Mouse (Mus musculus): ENCODE data around the gene Phlda3.
A peak's percentile ranks its signal among the peaks of the same experiment; 100 is the strongest.

Phlda3 gene

DNA sequence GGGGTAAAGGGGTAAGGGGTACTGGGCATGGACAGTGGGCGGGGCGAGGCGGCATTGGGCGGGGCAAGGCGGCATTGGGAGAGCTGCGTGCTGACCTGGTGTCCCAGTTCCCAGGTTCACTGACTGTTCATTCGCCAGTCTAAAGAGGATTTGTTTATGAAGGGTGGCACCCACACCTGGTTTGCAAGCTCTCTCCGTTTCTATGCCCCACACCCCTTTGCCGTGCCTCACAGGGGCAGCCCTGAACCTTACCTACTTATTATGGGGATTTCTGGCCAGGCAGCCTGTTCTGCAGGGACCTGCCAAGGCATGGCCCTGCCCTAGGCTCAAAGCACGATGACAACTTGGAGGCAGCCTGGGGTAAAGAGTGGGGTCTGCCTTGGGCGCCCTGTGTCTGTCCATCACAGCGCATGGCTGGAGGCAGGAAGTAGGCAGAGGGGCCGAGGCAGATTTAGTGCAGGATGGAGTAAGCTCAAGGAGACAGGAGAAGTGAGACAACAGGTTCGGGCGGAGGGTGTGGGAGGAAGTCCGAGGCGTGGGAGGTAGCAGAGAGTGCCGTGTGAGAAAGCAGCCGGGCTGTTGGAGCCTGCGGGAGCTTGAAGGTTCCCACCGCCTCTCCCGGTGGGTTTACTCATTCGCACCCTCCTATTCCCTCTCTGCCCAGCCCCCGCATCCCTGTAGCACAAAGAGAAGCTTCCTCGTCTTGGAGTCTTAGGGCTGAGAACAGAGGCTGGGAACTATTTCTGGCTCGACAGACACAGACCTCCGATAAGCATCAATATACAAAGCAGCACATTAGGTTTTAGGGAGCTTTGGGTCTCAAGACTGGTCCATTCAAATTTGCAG is 27.7 kb downstream of the Phlda3 start:
- peak; percentile 63 for DNase-seq (ENCODE audit: low read depth, low spot score)

DNA sequence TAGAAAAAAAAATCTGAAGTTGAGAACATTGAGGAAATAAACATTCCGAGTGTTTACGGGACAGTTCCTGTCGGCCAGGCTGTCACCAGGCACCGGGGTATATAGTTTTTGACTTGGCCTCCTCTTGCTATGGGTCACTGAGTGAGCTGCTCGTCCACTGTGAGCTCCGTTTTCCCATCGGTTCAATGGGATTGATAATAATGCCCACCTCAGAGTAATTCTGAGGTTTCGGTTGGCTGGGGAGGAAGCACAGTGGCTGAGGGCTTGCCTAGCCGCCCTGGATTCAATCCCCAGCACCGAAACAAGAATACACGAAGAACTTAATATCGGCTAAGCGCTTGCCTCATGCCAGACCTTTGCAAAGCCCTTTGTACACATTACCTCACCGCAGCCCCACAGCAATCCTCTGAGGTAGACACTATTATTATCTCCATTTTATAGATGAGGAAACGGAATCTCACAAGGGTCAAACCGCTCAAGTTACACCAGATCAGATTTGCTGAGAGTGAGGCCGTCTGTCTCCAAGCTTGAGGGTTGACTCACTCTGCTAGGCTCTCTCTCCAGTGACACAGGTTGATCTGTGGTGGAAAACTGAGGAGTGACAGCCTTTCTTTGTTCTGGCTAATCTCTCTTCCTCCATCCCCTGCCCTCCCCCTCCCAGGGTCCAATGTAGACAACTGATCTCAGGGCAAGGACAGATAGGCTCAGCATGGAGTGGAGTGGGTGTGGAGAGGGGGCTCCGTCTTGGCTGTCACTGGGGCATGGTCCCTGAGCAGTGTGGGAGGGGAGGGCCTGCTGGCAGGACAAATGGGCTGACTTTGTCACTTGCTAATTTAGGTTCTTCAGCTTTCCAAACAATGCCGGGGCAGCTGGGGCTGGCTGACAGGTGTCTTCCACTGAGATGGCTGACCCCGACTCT is 28.6 kb downstream of the Phlda3 start:
- no peak for DNase-seq (ENCODE audit: low read depth, low spot score)

DNA sequence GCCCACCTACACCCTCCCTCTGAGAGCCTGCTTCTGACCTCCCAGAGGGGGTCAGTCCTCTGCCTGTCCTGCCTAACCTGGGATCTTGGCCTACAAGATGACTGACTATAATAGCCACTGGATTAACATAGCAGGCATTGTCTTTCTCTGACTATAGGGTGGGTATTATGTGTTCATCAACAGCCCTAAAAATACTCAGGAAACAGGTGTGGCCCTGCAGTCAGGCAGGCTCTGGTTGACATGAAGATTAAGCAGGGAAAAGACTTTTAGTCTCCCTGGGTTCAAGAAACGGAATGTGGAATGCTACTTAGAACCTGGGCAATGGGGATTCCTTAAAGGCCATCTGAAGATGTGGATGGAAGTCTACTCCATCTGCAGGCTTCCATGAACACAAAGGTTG is 32.6 kb downstream of the Phlda3 start:
- DNase-seq (ENCODE audit: low read depth, low spot score): no peak

DNA sequence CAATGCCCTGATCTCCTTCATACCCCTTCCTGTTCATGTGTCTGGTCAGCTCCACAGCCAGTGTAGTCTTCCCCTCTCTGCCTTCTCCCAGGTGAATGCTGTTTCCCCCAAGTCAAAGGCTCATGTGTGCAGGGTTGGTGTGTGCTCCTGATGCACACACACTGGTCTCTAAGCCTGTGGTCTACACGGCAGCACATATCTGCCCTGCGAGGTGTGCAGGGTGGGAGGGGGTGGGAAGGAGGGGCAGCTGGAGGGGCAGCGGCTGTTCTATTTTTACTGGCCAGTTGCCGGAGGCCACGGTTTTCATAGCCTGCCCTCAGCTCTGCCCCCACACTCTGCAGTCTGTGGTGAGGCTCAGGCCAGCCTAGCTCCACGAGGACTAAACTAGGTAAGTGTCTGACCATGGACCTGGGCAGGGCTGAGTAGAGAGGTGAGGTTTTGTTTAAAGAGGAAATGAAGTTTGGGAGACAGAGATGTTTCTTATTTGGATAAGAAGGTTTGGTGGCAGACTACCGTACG is 33.2 kb downstream of the Phlda3 start:
- no peak for DNase-seq (ENCODE audit: low read depth, low spot score)

DNA sequence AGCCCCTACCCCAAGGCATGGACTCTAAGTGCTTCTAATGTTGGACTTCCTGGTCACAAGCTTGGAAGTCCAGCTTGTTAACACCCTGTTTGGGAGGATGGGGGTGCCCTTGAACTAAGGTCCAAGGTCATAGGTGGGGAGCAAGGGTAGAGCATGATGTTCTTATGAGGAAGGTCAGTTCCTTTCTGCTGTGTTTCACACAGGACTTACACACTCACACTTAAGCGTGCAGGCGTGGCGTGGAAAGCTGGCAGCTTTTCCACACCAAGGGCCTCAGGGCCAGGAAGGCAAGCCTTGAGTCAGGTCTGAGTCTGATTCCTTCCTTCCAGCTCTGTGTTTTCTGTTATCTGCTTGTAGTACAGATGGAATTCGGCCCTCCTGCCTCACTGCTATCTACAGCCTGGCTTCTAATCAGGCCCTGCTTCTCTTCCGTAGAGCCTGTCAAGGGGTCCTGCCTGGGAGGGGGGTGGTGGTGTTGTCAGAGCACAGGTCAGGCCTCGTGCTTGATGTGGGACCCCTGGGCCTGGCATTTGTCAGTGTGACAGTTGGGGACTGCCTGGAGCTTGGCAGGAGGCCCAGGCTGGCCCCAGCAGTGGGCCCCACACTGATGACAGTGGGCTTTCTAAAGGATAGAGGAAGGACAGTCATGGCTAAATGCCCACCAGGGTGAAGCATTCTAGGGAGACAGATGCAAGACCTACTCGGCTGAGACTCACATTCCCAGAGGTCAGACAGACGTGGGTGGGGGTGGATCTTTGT is 34.5 kb downstream of the Phlda3 start:
- DNase-seq (ENCODE audit: low read depth, low spot score): no peak

DNA sequence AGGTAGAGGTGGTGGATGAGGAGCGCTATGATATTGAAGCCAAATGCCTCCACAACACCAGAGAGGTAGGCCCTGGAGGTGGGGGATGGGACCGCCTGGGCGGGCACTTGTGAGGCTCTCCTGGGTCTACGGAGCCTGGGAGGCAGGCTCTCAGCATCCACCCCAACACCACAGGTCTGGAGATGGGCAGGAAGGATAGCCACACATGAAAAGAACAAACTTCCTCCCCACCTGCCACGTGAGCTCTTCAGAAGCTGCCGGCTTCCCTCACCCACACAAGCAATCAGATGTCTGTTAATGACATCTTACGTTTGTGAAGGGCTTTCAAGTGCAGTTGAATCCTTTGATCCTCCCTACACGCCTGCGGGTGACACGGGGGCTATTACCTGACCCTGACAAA is 41.6 kb downstream of the Phlda3 start:
- DNase-seq (ENCODE audit: low read depth, low spot score): peak; percentile 76

DNA sequence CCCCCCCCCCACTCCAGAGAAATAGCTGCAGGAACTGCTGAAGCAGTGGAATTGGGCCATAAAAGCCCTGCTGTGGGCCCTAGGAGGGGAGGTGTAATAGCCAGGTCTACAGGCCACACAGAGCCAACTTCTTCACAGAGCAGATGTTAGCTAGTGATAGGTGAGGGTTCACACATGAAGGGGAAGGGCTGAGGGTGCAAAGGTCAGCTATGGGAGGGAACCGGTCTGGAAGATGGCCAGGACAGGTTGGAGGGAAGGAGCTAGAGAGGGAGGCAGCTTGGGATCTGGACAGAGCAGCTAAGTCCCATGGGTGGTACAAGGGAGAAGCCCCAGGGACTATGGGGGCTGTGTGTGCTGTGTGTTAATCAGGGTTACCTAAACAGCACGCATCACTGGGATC is 44.3 kb downstream of the Phlda3 start:
- DNase-seq (ENCODE audit: low read depth, low spot score): no peak

DNA sequence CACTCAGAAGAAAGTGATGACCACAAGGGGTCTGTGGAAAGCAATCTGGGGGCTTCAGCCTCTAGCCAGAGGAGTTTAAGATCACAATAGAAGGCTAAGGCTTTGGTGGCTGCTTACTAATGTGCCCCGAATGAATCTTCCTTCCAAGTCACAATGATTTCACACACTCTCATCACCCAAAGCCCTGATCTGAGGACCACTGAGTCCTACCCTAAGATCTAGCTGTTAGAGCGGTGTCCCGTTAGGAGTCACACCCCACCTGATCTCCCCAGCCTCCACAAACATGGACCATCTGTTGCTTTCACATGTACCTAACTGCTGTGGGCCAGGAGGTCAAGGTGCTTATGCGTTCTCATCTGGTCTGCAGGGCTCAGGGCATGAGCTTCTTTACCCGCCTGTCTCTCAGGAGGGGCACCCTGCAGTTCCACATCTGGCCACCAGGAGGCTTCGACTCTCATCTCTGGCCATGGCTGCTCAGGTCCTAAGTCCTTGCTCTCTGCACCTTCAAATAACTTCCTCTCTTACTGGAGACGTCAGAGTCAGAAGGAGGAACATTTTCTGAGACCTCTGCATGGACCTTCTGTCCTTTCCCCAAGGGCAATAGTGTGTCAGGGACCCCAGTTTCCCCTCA is 45.2 kb downstream of the Phlda3 start:
- peak; percentile 89 for DNase-seq (ENCODE audit: low read depth, low spot score)

DNA sequence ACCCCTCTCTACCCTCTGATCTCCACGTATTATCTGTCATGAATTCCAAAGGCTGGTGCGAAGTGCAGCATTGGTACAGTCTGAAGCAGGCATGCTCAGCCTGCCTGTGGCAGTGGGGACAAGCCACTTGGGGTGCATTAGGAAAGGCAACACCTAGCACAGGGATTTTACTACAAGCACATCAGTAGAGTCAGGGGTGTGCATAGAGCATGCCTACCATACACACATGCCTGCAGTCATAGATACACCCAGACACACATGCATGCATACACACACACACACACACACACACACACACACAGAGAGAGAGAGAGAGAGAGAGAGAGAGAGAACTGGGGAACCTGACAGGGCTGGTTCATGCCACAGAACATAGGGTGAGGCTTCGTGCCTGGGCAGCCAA is 46.3 kb downstream of the Phlda3 start:
- DNase-seq (ENCODE audit: low read depth, low spot score): no peak

DNA sequence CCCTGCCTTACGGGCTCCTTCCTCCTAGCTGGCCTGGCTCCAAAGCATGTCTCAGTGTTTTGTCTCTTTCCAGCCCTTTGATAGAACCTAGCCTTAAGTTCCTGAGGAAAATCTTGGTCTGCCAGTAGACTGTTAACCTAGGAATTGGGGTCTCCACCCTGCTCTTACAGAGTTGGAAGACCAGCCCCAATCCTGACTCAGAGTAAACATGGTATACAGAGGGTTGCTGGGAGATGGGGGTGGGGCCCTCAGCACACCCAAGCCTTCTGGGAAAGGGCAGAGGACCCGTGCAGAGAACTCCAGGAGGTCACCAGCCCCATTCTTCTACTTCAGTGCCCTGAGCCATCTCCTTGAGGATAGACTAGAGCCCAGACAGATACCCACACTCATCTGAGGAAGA is 46.7 kb downstream of the Phlda3 start:
- no peak for DNase-seq (ENCODE audit: low read depth, low spot score)

DNA sequence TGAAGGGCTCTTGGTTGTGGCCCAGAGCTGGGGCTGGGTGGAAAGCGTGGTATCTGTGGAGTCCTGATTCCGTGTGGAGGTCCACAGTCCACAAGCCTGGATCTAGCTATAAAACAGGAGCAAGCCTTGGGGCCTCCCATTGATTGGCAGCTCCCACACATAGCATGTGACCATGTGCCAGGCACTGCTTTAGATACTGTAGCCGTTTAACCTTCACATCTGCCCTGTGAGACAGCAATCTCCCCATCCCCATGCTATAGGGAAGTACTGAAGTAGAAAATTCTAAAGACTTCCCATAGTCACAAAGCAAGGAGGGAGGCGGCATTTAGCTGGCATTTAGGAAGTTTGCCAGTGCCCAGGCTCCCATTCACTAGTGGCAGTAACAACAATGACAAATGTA is 47.2 kb downstream of the Phlda3 start:
- no peak for DNase-seq (ENCODE audit: low read depth, low spot score)

DNA sequence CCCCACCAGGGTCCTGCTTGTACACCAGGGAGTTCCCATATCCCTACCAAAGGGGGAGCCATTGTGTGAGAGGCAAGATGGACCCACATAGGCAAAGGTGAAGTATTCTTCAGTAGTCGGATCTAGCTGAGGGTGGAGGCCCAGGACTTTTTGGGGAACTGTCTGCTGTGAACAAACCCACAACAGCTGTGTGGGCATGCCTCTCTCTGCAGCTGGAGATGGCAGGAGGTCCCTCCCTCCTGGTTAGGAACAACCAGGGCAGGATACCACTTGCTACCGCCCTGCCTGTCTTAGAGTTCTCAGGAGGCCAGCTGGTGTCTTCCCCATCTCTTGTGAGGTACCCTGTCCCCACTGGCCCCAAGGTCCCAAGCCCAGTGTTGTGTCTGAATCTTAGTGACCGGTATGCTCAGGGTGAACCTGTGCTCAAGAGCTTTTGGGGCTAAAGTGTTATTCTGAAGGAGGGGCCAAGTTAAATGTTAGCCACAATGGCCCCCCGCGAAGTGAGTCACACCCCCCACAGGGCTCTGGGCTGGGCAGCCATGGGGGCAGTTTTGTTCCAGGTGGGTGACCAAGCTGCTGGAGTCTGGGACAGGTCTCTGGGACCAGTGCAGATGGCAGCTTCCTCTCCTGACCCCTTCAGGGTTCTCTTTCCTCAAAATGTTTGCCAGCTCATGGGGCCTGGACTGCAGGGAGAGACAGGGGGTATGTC is 47.9 kb downstream of the Phlda3 start:
- no peak for DNase-seq (ENCODE audit: low read depth, low spot score)

DNA sequence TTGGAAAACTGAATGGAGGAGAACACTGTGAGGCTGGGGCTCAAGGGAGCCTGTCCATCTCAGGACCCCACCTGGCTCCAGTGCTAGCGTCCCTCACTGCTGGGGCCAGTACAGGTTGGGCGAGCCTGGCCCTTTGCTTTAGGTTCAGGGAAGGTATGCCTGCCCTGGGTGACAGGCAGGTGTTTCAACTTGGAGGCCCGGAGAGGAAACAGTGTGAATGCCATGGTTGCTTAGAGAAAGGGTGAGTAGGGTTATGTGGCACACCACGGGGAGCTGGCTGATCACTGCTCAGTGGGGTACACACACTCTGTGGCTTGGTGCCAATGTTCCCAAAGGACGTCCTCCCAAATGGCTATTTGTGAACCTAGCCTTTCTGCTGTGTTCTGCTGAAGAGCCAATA is 48.6 kb downstream of the Phlda3 start:
- no peak for DNase-seq (ENCODE audit: low read depth, low spot score)

DNA sequence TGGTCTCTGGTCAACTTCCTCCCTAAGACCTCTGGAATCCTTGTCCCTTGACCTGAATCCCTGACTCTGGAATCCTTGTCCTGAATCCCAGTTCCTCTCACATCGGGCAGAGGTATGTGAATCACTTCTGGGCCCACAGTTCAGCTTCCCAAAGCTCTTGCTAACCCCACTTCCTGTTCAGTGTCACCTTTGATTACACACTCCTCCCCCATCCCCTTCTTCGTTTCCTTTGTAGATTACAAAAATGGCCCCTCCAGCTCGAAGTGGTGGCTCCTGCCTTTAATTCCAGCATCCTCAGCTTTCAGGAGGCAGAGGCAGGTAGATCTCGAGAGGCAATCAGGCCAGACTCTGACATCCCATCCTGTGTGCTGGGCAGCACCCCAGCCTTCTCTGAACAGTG is 51.7 kb downstream of the Phlda3 start:
- DNase-seq (ENCODE audit: low read depth, low spot score): peak; percentile 62

DNA sequence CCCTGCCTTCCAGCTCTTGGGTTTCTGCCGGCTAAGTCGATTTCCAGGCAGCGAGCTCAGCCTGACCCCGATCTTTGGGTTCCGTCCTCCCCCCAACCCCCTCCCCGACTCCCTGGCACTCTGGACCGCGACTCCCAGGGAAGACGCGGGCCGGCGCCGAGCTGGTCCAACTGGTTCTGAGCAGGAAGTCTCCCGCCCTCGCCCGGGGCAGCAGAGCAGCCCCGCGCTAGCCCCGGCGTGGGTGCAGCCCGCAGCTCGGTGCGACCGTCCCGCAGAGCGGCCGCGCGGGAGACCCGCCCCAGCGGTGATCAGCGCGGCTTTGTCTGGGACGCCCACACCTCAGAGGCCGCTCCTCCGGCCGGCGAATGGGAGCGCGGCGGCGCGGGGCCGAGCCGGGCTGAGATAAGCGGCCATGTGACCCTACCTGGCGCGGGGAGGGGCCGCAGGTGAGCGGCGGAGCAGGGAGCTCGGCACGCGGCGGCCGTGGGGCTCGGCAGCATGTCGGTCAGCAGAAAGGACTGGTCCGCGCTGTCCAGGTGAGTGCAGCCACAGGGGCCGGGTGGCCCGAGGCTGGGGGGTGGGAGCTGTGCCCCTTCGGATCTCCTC is 52.7 kb downstream of the Phlda3 start, which contains the start of gene Lad1:
TSS of gene Lad1 (plus strand) at position 118 of the 606 bp plus-strand sequence.
- DNase-seq (ENCODE audit: low read depth, low spot score): peak; percentile 59
